Mouse (Mus musculus) heart, embryonic 16.5 days (tissue): ENCODE measurements around the gene Itpr1. TPM values are rescaled to one million over a fixed set of nuclear protein-coding genes. Genes with fewer than 3 reads are reported as not detected.

ENCODE experiments used
- ATAC-seq: fragments of 200-750 bp; cut with Nextera tagmentation; replicated peaks from 2 replicates; pipeline ENCODE4 v1.8.0; 2017; ENCODE audit warnings: moderate number of reproducible peaks; ENCODE audit not compliant: insufficient read depth, low FRiP score; ENCODE audit errors: extremely low read depth
- H3K27ac ChIP-seq: fragments of 300-500 bp; sonication (generic); 2 replicates; pipeline ENCODE4 v1.5.1; 2014; ENCODE audit warnings: mild to moderate bottlenecking, low read length, control low read depth, moderate library complexity
- H3K27me3 ChIP-seq: fragments of 300-500 bp; sonication (generic); 2 replicates; pipeline ENCODE4 v1.6.1; 2014; ENCODE audit warnings: low read length, mixed read lengths; ENCODE audit not compliant: control insufficient read depth, insufficient read depth
- H3K36me3 ChIP-seq: fragments of 300-500 bp; sonication (generic); 2 replicates; pipeline ENCODE4 v1.6.1; 2014; ENCODE audit not compliant: control insufficient read depth, insufficient read depth
- H3K4me1 ChIP-seq: fragments of 300-500 bp; sonication (generic); 2 replicates; pipeline ENCODE4 v1.6.1; 2014; ENCODE audit warnings: low read length, mixed read lengths; ENCODE audit not compliant: control insufficient read depth, insufficient read depth
- H3K4me2 ChIP-seq: fragments of 300-500 bp; sonication (generic); 2 replicates; pipeline ENCODE4 v1.6.1; 2014; ENCODE audit warnings: low read depth, mild to moderate bottlenecking, control low read depth, low read length
- H3K4me3 ChIP-seq: fragments of 300-500 bp; sonication (generic); 2 replicates; pipeline ENCODE4 v1.5.1; 2014; ENCODE audit warnings: mild to moderate bottlenecking, control low read depth, low read length
- H3K9ac ChIP-seq: fragments of 300-500 bp; sonication (generic); 2 replicates; pipeline ENCODE4 v1.6.1; 2014; ENCODE audit warnings: low read length, control low read depth
- H3K9me3 ChIP-seq: fragments of 300-500 bp; sonication (generic); replicated peaks from 2 replicates; pipeline ENCODE4 v1.6.1; 2016; ENCODE audit warnings: low read length; ENCODE audit not compliant: control insufficient read depth
- WGBS: fragments of 180-500 bp; shearing (Covaris S2); extraction: QIAGEN DNeasy Blood & Tissue Kit; methylation state at CpG from one replicate; pipeline ENCODE4 v1.1.7; 2014; 5-methylcytosine and 5-hydroxymethylcytosine counted together
- polyA plus RNA-seq: library from polyadenylated mRNA; unstranded; fragments of >200 nt; fragmentation: Nextera tagmentation; extraction: Ambion mirVana; gene quantifications from 2 replicates; pipeline ENCODE4 v1.2.1, GENCODE M21; 2015

Itpr1 gene
- polyA plus RNA-seq, 1 experiment from 2014 or later = 10.8 TPM

GRCm38 (mm10) chr6:108338362-108338761, 125.5 kb downstream of the Itpr1 start:
- Histone ChIP-seq H3K4me2 (no peak overlapping the region), H3K9ac (no peak overlapping the region), H3K4me1 (peaks cover 8% of the 10 kb centered on the region), H3K27me3 (no peaks in the 10 kb centered on the region), H3K36me3 (peaks cover 3% of the 10 kb centered on the region; the same call in 1 of the 2 replicates), H3K27ac (no peak overlapping the region), H3K9me3 (no peaks in the 10 kb centered on the region), H3K4me3 (no peak overlapping the region)
- ATAC-seq = no peak
- WGBS = 89% methylated on average over 5 of the region's 5 CpGs

GRCm38 (mm10) chr6:108342989-108343388, 130.1 kb downstream of the Itpr1 start:
- Histone ChIP-seq H3K27me3 (no peaks in the 10 kb centered on the region), H3K27ac (no peak overlapping the region), H3K9me3 (no peaks in the 10 kb centered on the region), H3K4me3 (no peak overlapping the region), H3K4me2 (no peak overlapping the region), H3K36me3 (peaks cover 3% of the 10 kb centered on the region; the same call in 1 of the 2 replicates), H3K9ac (no peak overlapping the region), H3K4me1 (0 out of 2 replicates have a peak, but pooled peaks cover 5% of the 10 kb centered on the region)
- ATAC-seq = no peak
- WGBS = 73% methylated on average over 5 of the region's 5 CpGs

DNA sequence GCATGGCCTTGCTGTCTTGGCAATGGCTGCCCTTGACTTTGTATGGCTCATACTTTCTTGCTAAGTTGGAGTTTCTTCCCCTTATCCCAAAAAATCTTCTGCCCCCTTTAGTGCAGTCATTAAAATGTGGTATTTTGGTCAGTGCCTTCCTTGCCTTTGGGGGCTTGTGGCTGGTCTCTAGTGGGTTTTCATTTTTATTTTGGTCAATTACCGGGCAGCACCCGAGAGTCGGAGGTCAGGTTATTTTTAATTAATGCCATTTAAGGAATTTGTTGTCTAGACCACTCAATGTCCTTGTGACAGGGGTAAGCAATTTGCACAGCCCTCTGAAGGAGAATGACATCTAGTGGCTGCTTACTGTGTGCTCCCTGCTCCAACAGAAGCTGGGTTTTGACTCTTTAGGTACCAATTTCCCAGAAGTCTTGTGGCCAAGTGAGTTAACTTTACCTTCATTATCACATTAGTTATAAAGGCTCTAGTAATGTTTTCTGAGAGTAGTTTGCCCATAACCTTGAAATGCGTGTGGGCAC, 130.9 kb downstream of the Itpr1 start:
- peak overlapping the region; percentile 55; the same call in 1 of the 2 replicates for H3K27ac ChIP-seq
- H3K4me1 ChIP-seq = 0 out of 2 replicates have a peak, but pooled peaks cover 5% of the 10 kb centered on the region
- 43% methylated on average over 4 of the region's 4 CpGs for WGBS
- no peaks in the 10 kb centered on the region for H3K9me3 ChIP-seq
- peaks cover 3% of the 10 kb centered on the region; the same call in 1 of the 2 replicates for H3K36me3 ChIP-seq
- H3K4me3 ChIP-seq = no peak overlapping the region
- H3K27me3 ChIP-seq = no peaks in the 10 kb centered on the region
- peak overlapping the region; percentile 43 for H3K4me2 ChIP-seq
- 0 out of 2 replicates have a peak overlapping the region, but pooled peaks have one; percentile 50 for H3K9ac ChIP-seq
- ATAC-seq = peak; percentile 75

- Histone ChIP-seq H3K9me3 (no peaks in the 10 kb centered on the region), H3K4me1 (peaks cover 6% of the 10 kb centered on the region; the same call in 1 of the 2 replicates)
These were observed 137.9 kb downstream of the Itpr1 start for GRCm38 (mm10) chr6:108350801-108351200.

DNA sequence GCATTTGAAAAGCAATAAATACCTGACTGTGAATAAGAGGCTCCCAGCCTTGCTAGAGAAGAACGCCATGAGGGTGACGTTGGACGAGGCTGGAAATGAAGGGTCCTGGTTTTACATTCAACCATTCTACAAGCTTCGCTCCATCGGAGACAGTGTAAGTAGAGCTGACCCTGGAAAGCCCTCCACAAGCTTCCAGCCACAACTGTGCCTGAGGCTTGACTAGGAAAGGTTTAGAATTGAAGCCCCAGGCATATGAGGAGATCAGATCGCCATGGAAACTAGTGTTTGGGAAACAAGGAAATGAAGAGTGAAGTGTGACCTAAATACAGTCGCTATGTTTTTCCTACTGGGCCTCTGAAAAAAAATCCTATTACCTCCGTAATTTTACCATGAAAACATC, 139.1 kb downstream of the Itpr1 start:
- Histone ChIP-seq H3K4me3 (no peak overlapping the region), H3K4me1 (peaks cover 6% of the 10 kb centered on the region; the same call in 1 of the 2 replicates), H3K27ac (peak overlapping the region; percentile 23; the same call in 1 of the 2 replicates), H3K9ac (no peak overlapping the region), H3K27me3 (no peaks in the 10 kb centered on the region), H3K9me3 (no peaks in the 10 kb centered on the region), H3K4me2 (no peak overlapping the region), H3K36me3 (peaks cover 30% of the 10 kb centered on the region)
- ATAC-seq = no peak
- 85% methylated on average over 8 of the region's 8 CpGs for WGBS

More at GRCm38 (mm10) chr6:108350801-108351200, 137.9 kb downstream of the Itpr1 start:
- no peak overlapping the region for H3K4me3 ChIP-seq
- WGBS = 69% methylated on average over 2 of the region's 2 CpGs
- no peak overlapping the region for H3K9ac ChIP-seq
- H3K36me3 ChIP-seq = peaks cover 23% of the 10 kb centered on the region
- no peak overlapping the region for H3K27ac ChIP-seq
- H3K27me3 ChIP-seq = no peaks in the 10 kb centered on the region
- ATAC-seq = no peak
- no peak overlapping the region for H3K4me2 ChIP-seq

- ATAC-seq = no peak
- Histone ChIP-seq H3K9ac (no peak overlapping the region), H3K36me3 (peaks cover 51% of the 10 kb centered on the region), H3K4me3 (no peak overlapping the region), H3K4me1 (no peaks in the 10 kb centered on the region), H3K4me2 (no peak overlapping the region), H3K27me3 (no peaks in the 10 kb centered on the region), H3K9me3 (no peaks in the 10 kb centered on the region), H3K27ac (no peak overlapping the region)
- WGBS = 79% methylated on average over 4 of the region's 4 CpGs
These were observed 154.5 kb downstream of the Itpr1 start for GRCm38 (mm10) chr6:108367412-108367811.

- 91% methylated on average over 11 of the region's 11 CpGs for WGBS
- H3K27me3 ChIP-seq = no peaks in the 10 kb centered on the region
- H3K4me2 ChIP-seq = no peak overlapping the region
- no peaks in the 10 kb centered on the region for H3K4me1 ChIP-seq
- no peaks in the 10 kb centered on the region for H3K9me3 ChIP-seq
- ATAC-seq = no peak
- no peak overlapping the region for H3K4me3 ChIP-seq
- H3K9ac ChIP-seq = no peak overlapping the region
- H3K36me3 ChIP-seq = peaks cover 50% of the 10 kb centered on the region
- H3K27ac ChIP-seq = no peak overlapping the region
These were observed 156.1 kb downstream of the Itpr1 start for GRCm38 (mm10) chr6:108369031-108369430.

DNA sequence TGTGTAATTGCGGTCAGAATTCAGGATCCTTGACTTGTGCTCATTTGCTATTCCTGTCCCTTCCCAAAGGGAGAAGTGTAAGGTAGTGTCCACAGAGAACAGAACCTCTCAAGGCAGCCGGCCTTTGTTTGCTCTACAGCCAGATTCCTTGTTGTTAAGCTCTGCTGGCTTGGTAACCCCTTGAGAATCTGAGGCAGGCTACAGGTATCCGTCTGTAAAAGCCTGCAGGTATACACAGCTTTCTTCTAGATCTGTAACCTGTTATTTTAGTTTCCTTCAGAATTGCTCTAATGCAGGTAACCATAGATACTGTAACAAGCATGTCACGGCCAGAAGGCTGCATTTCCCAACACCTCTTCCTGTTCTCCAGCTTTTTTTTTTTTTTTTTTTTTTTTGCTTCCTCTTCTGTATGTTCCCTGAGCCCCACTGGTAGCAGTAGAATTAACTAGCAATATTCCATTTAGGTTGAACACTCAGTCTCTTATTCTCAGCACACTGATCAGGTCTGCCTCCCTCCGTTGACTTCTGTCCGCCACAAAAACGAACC, 158.5 kb downstream of the Itpr1 start:
- Histone ChIP-seq H3K4me1 (no peaks in the 10 kb centered on the region), H3K4me2 (no peak overlapping the region), H3K27ac (no peak overlapping the region), H3K9me3 (no peaks in the 10 kb centered on the region), H3K36me3 (peaks cover 35% of the 10 kb centered on the region), H3K4me3 (no peak overlapping the region), H3K9ac (no peak overlapping the region), H3K27me3 (no peaks in the 10 kb centered on the region)
- 82% methylated on average over 7 of the region's 7 CpGs for WGBS
- no peak for ATAC-seq

DNA sequence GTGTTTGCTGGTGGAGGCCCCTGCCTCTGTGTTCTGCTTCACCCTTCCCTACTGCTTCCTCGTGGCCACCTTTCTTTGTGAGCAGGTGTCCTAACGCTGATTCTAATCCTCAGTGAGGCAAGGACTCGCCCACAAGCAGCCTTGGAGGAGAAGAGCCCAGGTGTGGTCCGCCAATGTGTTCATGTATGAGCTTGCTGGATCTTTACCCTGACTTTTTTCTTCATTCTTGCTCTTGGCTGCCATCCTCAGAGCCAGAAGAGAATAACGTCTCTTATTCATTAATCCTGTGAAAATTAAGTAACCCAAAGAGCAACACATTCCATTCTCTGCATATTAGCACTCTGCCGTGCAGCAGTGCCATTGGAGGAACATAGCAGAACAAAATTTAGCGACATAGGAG, 161.1 kb downstream of the Itpr1 start:
- Histone ChIP-seq H3K27me3 (no peaks in the 10 kb centered on the region), H3K4me2 (no peak overlapping the region), H3K9ac (no peak overlapping the region), H3K27ac (no peak overlapping the region), H3K4me3 (no peak overlapping the region), H3K4me1 (no peaks in the 10 kb centered on the region), H3K36me3 (peaks cover 31% of the 10 kb centered on the region), H3K9me3 (no peaks in the 10 kb centered on the region)
- no peak for ATAC-seq
- 72% methylated on average over 7 of the region's 7 CpGs for WGBS
